Mouse (Mus musculus): ENCODE measurements around the gene Wbp1l.

DNA sequence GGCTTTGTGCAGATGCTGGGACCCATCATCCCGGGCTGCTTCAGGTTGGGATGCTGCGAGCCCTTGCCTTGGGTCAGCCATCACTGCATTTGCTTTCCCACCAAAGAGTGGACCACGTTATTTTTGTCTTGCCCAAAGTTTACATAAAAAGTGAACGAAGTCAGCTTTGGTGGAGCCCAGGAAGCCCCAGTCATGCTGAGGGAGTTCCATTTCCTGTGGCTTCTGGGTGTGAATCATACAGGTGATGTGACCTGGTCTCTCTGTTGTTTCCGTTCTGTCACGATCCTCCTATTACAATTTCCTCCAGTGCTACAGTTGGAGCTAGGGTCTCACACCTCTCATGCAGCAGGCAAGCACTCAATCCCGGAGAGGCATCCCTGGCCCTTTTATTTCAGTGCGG lies 18.5 kb downstream of the Wbp1l start:
- TF ChIP-seq CTCF (IDR thresholded peaks at IDR 0.05; ENCODE audit: insufficient read depth, low read depth, low read length) = no peak
- TF ChIP-seq POLR2A (IDR thresholded peaks at IDR 0.05; ENCODE audit: insufficient read depth, low read depth, low read length) = no peak
